Mouse (Mus musculus) activated CD4-positive, CD25-positive, alpha-beta regulatory T cell, adult 4 months (primary cell): Measurements from ENCODE around the gene Eps8l3. TPM values are rescaled to one million over a fixed set of nuclear protein-coding genes. Genes with fewer than 3 reads are reported as not detected.
A peak's percentile ranks its signal among the peaks of the same experiment; 100 is the strongest.

Source experiments
- ATAC-seq: one replicate; pipeline ENCODE4 v1.8.0; 2017
- polyA plus RNA-seq, 2 experiments: library from polyadenylated mRNA; unstranded; fragments of 100-300 nt; shearing (Covaris generic); gene quantifications; one replicate each; pipeline ENCODE4 v1.2.1; 2017

The Eps8l3 gene
- not detected for polyA plus RNA-seq

- ATAC-seq: no peak
Measured at GRCm38 (mm10) chr3:107877005-107877404, at the start of gene Eps8l3. Gene Eps8l3, plus strand, starts transcription at chr3:107877229.

DNA sequence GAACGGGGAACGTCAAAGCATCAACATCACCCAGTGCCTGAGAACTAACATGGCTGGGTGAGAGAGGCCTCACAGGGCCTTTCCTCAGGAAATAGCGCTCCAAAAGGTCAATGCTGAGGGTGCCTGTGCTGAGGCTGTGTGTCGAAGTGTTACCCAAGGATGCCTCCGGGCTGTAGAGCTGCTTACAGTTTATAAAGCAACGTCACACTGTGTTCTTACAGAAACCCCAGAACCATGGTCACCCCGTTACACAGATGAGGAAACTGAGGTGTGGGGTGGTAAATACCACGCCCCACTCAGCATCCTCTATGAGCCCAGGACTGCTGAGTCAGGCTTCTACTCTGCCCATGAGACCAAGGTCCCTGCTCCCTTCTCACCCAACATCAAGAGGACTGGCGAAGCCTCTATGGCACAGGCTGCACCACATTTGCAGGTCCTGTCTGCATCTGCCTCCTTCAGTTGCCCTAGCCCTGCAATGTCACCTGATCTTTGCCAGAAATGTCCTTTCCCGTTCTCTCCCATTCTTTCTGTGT lies 49.1 kb upstream of the Eps8l3 start:
- peak; percentile 59 for ATAC-seq

DNA sequence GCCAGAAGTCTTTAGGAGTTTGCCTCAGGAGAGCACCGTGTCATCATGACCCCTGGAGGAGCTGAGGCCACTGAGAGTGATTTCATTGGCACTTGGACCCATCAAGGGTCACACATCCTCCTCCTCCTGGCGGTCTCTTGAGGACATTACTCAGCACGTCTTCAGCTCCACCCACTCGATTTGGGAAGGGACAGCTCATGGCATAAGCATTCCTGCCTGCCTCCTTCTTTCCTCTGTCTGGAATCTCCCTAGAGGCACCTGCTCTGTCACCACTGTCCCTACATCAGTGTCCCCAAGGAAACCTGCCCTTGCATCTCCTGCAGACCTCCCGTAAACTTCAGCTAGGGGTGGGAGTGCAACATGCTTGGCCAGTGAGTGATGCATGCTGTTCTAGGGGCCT lies 48.5 kb upstream of the Eps8l3 start:
- no peak for ATAC-seq

DNA sequence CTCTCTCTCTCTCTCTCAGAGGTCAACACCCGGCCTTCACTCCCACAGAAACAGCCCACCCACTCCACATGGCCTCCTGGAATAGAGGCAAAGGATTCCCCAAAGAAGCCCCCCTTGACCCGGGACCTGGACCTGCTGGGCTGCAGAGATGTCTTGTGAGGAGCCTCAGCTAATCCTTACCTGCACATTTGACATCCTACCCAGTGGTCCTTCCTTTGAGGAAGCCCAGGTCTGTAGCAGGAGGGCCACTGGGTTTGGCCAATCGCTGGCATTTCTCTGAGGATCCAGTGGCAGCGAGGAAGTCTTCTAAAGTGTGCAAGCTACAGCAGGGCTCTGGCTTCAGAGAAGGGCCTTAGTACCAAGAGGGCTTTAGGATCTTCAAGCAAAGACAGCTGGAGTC lies 48.0 kb upstream of the Eps8l3 start:
- no peak for ATAC-seq

GRCm38 (mm10) chr3:107829625-107830024 lies 47.4 kb upstream of the Eps8l3 start:
- ATAC-seq: no peak

DNA sequence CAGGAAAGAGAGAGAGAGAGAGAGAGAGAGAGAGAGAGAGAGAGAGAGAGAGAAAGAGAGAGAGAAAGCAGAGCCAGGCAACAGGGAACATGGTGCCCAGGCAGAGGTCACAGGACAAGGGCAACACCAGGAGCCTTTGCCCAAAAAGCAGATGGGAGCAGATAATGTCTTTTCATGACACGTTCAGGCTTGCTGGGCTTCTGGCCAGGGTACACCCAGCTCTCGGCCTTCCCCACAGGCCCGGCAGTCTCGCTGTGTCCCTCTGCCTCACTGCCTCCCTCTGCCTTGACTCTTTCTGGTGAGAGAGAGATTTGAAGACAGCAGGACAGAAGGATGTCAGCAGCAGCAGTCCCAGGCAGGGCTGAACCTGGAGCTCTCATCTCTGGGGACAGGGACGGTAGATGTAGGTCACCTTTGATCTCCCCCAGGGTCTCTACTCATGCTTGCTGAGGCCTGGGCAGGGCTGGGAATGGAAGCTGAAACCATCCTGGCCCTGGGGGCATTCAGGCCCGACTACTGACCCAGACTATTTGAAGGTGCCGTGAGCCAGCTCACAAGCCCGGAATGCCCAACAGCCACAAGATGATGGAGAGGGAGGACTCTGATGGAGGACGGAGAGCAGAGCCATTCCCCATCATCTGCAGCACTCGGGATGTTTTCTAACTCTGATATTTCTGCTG lies 45.0 kb upstream of the Eps8l3 start:
- ATAC-seq: no peak

DNA sequence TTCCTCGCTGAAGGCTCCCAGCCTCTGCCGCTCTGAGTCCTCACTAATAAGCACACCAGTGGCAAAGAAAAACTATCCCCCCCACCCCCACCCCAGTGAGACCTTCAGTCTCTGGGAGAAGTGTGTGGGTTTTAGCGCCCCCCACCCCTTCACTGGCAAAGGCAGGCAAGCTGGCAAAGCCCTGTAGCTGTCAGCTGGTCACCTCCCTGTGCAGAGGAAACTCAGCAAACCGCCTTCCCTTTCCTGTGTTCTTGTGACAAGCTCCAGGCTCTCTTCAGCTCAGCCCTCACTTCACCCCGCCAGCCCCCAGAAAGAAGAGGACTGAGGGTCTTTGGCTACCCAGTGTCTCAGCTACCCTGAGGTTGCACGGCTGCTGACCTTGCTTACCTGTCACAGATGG lies 44.4 kb upstream of the Eps8l3 start:
- ATAC-seq: no peak

DNA sequence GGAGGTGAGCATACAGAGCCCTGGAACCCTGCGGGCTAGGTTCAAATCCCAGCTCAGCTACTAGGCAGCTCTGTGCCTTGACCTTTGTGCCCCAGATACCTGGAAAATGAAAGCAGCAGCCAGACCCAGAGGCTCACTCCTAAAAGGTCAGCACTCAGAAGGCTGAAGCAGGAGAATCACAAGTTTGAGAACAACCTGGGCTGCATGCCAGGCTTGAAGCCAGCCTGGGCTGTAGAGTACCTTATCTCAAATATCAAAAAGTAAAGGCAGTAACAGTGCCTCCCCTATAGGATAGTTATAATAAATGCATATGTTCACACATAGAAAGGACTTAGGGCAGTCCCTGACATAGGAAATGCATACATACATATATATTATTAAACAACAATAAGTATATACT lies 43.7 kb upstream of the Eps8l3 start:
- ATAC-seq: no peak

DNA sequence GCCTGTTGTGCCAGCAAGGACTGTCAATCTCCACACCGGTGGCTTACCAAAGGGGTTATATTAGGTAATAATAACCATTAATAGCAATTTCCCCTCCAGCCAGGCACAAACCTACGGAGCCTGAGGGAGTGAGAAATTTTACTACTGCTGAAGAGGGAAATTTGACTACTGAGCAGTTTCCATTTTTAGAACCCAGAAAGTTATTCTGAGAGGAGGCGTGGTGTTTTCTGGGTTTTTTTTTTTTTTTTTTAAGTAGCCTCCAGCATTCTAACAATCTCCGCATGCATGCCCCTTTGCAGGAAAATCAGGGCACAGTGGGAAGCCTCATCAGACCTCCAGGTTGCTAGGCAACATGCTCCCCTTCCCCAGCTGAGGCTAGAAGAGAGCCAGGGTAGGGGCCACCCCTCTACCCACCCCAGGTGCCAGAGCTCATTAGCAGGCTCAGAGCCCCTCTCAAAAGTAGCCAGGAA lies 43.1 kb upstream of the Eps8l3 start:
- no peak for ATAC-seq

GRCm38 (mm10) chr3:107835301-107835700 lies 41.7 kb upstream of the Eps8l3 start:
- ATAC-seq: no peak

GRCm38 (mm10) chr3:107839855-107840254 lies 37.2 kb upstream of the Eps8l3 start:
- no peak for ATAC-seq

DNA sequence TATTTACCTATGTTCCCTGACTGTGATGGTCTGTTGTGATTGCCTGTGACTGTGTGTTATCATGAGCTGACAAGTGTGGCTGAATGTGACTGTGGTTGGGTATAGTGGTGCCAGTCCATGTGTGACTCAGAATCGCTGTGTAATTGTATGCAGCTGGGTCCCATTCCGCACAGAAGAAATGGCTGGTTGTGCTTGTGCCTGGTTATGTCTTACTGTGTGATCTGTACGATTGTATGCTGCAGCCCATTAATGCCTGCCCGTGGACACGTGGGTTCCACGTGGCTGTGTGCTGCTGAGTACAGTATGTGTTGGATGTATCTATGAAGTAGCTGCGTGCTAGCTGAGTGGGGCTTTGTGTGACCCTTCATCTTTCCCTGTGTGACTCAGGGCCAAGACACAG lies 36.2 kb upstream of the Eps8l3 start:
- no peak for ATAC-seq

DNA sequence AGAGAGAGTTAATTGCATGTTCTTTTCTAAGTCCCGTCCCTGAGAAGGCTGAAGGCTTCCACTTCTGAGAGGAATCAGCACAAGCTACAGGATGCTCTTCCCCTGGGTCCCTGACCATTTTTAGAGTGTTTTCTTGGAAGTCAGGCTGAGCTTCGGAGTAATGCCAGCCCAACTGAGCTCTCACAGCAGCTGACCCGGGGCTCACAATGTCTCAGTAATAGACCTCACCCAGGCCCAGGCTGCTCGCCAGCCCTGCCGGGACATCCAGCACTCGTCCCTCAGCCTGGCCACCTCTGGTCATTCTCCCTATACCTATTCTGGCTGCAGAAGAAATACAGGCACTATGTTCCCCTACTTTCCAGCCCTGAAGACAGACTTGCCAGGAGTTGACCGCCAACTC lies 35.7 kb upstream of the Eps8l3 start:
- ATAC-seq: no peak

- no peak for ATAC-seq
Measured at GRCm38 (mm10) chr3:107843406-107843805, 33.6 kb upstream of the Eps8l3 start.

- ATAC-seq: no peak
Measured at GRCm38 (mm10) chr3:107844001-107844400, 33.0 kb upstream of the Eps8l3 start.

DNA sequence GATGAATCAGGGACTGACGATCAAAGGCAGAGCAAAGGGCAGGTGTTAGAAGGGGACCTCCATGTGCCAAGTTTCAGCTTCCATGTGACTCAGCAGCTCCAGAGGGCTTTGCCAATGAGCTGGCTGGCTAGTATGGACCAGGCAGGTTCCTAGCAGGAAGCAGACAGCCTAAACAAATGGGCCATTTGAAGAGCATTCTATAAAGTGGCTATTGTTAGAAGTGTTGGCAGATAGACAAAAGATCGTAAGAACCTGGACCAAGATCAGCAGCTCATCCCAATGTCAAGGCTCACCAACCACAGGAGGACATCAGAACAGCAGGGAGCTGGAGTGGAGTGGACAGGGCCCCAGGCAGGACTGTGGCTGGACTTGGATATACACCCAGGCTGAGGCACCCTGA lies 32.5 kb upstream of the Eps8l3 start:
- ATAC-seq: no peak

GRCm38 (mm10) chr3:107846175-107846574 lies 30.9 kb upstream of the Eps8l3 start:
- ATAC-seq: peak; percentile 88

DNA sequence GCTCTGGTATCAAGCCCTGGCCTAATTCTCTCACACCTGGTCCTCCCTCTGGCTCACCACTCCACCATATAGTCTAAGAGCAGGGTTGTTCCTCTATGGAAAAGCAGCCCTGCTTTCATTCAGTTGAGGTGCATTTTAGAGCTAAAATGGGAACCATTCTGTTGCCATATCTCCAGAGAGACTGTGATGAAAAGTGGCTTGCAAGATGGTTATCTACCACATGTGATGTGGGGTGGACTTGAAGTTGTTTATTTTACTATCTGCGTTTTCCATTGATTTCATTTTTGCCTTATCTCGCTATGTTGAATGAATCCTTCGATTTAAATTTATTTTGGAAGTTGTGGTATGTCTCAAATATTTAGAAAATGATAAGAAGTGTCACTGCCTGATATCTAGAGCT lies 30.2 kb upstream of the Eps8l3 start:
- ATAC-seq: no peak

GRCm38 (mm10) chr3:107848126-107848525 lies 28.9 kb upstream of the Eps8l3 start:
- no peak for ATAC-seq

DNA sequence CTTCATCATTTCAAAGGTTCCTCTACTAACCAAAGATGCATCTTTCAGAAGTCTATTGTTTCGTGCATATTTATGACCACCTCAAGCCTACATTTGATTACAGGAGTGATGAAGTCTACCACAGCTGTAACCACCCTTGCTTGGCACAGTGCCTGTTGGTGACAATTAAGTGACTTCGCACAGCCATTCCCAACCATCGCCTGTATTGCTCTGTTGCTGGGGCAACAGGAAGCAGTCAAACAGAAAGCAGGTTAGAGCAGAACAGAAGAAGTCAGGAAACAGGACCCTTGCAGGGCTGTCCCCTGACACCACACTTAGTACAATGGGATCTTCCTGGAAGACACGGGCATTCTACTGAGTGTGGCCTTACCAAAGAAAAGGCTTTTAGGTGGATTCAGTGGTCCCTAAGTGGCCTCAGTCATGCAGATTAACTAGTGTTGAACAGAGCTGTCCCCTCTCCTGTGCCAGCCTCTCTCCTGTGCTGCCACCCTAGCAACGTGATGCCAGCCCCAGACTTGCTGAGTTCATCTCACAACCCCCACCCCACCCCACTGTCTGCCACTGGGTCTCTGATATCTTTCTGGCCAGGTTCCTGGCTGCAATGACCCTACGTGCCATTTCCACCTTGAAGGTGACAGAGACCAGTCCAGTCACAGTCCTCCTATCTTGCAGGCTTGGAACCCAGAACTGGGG lies 27.9 kb upstream of the Eps8l3 start:
- no peak for ATAC-seq

DNA sequence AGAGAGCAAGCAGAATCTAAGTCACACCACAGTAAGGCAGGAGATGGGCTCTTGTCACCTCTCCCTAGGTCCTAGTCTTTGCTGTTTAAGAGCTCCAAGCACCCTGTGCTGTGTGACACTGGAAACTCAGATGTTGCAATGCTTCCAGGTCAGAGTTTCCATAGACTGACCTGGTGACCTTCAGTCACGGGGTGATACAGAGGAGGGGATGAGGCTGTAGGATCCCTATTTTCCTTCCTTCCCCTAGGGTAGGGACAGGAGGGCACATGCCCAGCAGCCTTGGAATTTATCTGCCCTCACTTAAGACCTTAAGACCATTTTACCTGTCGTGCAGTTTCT lies 27.4 kb upstream of the Eps8l3 start:
- ATAC-seq: no peak

DNA sequence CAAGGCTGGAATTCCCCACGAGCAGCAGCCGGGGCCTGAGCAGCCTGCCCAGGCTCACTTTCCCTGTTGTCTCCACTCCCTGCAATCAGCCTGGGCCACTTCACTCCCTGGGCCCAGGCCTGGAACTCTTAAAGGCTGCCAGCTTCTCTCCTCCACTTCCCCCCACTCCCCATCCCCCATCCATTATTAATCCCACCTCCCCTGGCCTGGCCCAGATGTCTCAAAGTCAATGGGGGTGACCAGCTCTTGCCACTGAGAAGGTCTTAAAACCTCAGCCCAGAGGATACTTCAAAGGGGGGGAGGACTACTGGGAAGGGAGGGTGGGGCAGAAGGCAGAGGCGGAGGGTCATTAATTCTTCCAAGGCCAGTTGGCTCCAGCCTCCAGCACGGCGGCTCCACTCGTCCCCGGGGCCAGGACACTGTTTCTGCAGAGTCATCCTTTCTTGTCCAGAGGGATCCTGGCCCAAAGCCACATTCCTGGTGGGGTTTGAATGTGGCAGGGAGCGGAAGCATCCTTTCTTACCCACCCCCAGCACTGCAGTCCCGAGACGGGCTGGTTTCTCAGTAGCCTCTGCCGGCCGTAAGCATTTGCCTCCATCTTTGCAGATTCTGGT lies 26.5 kb upstream of the Eps8l3 start:
- ATAC-seq: no peak

DNA sequence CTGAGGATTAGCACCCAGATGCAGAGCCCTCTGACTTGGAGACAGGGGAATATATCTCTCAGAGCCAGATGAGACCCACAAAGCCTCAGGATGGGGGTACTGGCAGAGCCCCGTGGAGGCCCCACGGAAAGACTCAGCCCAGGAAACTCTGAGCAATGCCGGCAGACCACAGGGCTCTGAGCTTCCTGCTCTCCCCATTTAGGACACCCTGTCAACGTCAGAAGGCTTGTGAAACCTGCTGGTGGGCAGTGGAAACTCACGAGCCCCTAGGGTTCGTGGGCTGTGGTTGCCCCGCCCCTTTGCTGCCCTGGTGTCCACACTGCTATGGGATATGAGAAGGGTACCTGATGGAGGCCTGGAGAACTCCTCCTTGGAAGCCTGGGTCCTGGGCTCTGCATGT lies 24.2 kb upstream of the Eps8l3 start:
- peak; percentile 69 for ATAC-seq
